Mouse (Mus musculus) kidney, postnatal 10 days (tissue): ENCODE data around the gene B9d1.

Source experiments
- DNase-seq: peaks from one replicate; pipeline ENCODE4 v3.0.0; 2021; ENCODE audit warnings: mixed read lengths

The B9d1 gene

DNA sequence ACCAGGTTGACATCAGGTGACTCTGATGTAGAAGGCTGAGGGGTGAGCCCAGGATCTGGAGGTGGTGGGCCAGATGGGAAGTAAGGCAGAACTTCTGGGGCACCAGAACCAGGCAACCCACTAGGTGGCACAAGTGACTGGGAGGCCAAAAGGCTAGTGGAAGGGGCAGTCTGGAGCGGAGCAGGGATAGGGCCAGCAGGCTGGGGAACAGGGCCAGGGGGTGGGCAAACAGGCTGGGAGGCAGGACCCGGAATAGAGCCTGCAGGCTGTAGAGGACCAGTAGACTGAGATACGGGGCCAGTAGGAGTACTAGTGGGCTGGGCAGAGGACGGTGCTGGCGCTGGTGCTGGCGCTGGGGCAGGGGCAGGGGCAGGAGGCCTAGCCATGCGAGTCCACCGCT lies 15.1 kb upstream of the B9d1 start:
- no peak for DNase-seq

DNA sequence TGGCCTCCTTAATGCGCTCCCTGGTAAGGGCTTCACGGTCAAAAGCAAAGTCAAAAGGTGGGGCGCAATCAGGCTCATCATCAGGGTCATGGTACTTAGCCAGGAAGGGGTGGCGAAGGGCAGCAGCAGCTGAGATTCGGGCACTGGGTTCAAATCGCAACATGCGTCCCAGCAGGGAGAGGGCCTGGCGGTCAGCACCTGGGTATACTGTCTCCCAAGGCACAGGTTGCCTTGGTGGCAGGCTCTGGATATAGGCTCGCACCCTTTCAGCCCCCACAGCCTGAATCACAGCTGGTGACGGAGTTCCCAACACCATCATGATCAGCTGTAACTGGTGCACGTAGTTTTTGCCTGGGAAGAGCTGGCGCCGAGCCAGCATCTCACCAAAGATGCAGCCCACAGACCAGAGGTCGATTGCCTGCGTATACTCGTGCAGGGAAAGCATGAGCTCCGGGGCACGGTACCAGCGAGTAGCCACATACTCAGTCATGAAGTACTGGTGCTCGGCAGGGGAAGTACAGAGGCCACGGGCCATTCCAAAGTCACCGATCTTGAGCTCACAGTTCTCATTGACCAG lies 13.9 kb upstream of the B9d1 start:
- DNase-seq: no peak

GRCm38 (mm10) chr11:61492749-61493401 lies 12.1 kb upstream of the B9d1 start:
- DNase-seq: no peak

DNA sequence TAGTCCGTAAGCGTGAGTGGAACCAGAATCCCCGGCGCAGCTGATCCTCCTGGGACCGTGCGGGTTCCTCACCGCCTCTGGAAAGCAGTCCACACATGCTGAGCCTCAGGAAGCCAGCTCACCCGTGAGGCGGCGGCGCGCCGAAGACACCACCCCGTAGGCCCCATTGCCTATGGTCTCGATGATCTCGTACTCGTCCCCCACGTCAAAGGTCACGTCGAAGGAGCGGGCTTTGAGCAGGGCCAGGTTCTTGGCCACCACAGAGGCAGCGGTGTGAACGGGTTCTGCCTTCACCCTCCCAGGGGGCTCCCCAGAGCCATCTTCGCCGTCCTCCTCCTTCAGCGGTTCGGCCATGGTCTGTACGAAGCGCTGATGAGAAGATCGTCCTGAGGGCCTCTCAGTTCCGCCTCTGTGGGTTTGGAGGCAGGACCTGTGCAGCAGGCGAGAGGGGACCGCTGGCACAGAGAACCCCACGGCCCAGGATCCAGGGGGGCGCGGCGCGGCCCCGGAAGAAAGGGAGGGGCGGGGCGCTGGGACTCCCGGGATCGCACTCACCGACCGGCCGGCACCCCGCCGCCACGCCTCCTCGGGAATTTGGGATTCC lies 11.3 kb upstream of the B9d1 start:
- peak; percentile 62 for DNase-seq

DNA sequence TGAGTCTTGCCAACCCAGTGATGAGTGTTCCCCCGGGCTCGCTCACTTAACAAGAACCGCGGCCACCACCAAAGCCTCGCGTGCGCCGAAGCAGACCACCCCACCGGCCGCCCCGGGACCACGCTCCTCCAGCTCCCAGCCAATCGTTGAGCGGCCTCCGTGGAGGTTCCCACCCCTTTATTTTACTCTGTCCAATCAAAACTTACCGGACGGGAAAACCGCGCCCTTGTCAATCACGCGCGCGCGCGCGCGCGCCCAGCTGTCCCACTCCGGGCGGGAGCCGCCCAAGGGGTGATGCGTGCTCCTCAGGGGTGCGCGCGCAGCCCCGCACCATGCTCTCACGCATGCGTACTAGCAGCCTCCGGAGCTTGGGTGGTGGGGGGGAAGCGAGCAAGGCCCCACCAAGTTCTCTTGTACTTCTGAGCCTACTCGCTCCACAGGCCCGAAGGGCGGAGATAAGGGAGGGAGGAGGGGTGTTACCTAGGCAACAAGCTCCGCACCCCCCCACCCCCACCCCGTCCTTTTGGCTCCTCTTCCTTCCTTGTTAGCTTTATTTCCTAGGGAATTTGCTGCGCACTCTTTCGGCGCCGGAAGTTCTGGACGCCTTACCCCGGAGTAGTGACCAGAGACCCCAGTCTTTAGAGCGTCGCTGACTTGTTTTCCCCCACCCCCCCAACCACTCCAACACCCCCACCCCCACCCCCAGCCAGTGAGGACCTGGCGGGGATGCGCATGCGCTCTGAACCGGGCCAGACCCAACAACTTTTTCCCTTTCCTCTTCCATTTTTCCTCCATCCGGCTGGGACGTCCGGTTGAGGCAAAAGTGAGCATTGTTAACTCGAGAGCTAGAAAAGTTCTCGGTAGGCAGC lies 10.6 kb upstream of the B9d1 start, which contains the start of gene Mapk7:
Gene Mapk7 (minus strand): TSS at position 278 of the 869 bp plus-strand sequence.
- DNase-seq: peak; percentile 99

DNA sequence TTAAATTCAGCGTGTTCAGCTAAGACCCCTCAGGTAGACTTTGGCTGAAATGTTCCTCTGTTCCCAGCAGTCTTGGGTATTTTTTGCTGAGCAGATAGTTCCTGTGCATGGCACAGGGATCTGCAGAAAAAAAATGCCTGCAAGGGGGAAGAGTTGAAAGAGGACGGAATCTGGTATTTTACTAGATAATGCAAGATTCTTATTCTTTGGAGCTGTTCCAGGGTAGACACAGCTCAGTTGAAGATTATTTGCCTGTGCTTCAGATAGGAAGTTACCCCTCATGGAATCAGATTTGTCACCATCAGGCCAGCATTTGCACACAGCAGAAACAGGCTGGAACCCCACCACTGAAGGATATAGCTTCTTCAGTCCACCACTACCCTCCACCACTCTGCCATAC lies 9.4 kb upstream of the B9d1 start:
- DNase-seq: no peak

GRCm38 (mm10) chr11:61497490-61497889 lies 7.5 kb upstream of the B9d1 start:
- DNase-seq: no peak

- DNase-seq: no peak
Measured at GRCm38 (mm10) chr11:61498736-61499504, 6.0 kb upstream of the B9d1 start.

DNA sequence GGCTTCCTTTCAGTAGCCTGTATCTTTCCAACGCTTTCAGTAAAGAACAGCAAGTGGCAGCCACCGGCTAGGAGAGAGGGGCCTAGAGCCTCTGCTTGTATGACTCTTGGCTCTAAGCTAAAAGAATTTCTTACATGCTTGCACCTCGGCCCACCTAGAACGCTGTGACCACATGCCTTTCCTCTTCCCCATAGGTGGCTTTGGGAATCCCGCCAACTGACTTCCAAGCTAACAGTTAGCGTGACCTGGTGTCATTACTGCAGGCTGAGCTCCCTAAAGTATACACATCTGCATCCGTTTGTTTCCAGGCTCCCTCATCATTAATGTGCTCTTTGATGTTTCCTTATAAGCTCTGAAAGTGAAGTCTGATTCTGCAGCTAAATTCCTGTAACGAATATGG lies 1.0 kb upstream of the B9d1 start:
- DNase-seq: peak; percentile 29

GRCm38 (mm10) chr11:61514953-61515352 lies 10.0 kb downstream of the B9d1 start:
- peak; percentile 71 for DNase-seq

DNA sequence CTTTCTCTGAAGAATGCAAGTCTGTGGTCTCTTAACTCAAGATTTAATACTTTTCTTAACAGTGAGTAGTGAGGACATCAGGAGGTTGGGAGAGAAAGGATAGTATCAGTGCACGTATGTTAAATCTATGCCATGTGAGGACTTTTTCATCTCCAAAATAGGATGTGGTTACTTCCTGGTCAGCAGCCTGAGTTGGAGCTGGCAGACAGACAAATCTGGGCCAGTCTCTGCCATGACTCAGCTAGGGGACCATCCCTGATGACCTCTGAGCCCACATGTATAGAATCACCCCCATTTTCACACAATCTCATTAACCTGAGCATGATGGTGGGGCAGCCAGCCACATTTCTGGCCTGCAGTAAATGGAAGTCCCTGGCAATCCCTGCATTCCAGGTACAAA lies 13.0 kb downstream of the B9d1 start:
- no peak for DNase-seq

GRCm38 (mm10) chr11:61518871-61519270 lies 13.9 kb downstream of the B9d1 start:
- no peak for DNase-seq

- no peak for DNase-seq
Measured at GRCm38 (mm10) chr11:61519484-61520107, 14.7 kb downstream of the B9d1 start.

DNA sequence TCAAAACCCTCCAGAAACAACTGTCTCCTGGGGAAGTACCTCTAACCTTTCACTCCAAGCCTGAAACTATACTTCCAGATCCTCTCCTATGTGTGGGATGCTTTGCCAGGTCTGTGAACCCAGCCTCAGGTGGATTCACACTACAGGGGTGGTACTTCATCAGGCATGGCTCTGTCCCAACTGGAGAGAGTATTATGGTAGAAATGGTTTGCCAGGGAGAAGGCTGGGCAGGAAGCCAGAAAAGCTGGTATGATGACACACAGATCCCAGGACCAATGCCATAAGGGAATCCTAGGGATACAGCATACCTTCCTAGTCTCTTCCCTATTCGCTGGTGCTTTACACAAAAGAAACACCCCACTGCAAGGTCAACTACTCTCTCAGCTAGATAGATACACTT lies 21.9 kb downstream of the B9d1 start:
- DNase-seq: no peak

GRCm38 (mm10) chr11:61529268-61529713 lies 24.3 kb downstream of the B9d1 start:
- DNase-seq: peak; percentile 68

- DNase-seq: peak; percentile 41
Measured at GRCm38 (mm10) chr11:61532820-61533219, 27.9 kb downstream of the B9d1 start.

DNA sequence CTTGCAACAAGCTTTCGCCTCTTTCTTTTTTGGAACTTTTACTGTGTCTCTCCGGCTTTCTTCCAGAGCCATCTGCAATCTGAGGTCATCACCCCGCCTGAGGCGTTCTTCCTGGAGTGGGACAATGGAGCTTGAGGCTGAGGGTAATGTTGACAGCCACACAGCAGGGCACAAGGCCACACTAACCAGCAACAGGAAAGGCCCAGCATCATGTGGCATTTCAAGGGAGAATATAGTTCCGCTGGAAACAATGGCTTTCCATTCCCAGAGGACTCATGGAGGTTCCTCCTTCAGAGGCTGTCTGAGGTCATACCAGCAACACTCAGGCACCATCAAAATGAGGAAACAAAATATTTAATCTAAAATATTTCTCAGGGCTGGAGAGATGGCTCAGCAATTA lies 28.6 kb downstream of the B9d1 start:
- peak; percentile 70 for DNase-seq

DNA sequence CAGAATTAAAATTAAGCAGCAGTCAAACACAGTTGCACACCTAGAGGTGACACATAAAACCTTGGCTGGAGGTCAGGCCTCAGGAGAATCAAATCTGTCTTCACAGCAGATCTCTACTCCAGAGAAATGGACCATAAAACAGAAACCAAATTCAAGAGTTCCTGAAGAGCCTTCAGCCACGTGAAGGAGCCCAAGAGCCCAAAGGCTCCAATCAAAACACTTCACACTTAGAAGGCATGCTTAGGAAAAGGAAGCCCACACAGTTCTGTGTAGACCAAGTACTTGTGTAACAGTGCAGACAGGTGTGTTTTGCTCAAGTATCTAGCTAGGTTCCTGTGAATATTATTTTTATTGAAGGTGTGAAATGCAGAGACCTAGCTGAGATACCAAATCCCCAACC lies 30.6 kb downstream of the B9d1 start:
- DNase-seq: no peak

- no peak for DNase-seq
Measured at GRCm38 (mm10) chr11:61536952-61537351, 32.0 kb downstream of the B9d1 start.

DNA sequence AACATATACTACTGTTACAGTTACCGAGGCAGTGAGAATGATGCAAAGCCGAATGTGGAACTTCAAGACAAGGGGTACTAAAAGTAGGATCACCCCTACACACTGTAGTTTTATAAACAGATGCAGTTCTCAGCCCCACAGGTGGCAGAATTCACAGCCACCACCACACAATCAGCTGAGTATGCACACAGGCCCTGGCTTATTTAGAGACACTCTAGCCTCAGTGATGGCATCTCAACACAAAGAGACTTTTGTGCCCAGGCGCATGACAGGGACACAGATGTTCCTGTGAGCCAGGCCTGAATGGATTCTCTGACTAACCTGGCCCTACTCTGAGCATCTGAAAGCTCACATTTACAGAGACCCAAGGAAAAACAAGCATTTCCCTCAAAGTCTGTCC lies 32.4 kb downstream of the B9d1 start:
- DNase-seq: no peak

- DNase-seq: no peak
Measured at GRCm38 (mm10) chr11:61540642-61541041, 35.7 kb downstream of the B9d1 start.

DNA sequence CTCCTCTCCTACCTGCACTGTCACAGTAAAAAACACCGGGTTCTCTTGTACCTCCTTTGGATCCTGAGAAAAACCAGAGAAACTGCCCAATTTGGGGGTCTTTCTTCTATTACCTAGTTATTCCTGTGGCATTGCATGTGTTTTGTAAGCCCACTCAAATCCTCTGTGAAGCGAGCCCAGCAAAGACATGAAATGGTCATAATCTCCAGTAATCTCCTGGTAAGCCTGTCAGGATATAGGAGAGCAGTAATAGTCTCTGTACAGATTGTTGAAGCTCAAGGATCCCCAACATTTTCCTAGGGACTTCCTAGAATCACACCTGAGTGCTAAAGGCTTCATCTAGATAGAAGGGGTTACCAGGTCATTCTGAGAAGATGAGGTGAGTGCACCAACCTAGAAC lies 36.2 kb downstream of the B9d1 start:
- no peak for DNase-seq
